Mouse (Mus musculus) urinary bladder, adult 18-20 months (tissue): Measurements from ENCODE around the gene Nthl1.

Experiments
- DNase-seq, 2 experiments: peaks; one replicate each; pipeline ENCODE4 v3.0.0; 2022; ENCODE audit warnings: low spot score in 2 of 2, mixed read lengths in 2 of 2

Nthl1 gene

GRCm38 (mm10) chr17:24628646-24629045, 3.8 kb upstream of the Nthl1 start:
- peak in 1 of 2 experiments; percentile 76 for DNase-seq

DNA sequence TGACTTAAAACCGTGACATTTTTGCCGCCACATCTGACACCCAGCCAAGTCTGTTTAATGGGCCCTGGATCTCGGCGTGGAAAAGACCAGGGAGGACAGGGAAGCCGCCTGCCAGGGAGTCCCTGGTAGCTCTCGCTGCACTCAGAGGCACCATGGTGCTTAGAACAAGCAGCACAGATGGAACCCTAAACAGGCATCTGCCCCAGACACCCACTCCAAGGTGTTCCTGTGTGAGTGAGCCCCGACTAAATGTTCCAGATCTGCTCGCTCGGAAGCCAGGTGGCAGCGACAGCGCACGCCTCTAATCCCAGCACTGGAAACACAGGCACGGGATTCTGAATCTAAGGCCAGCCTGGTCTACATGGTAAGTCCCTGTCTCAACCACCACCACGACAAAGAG, 2.4 kb upstream of the Nthl1 start:
- DNase-seq, result no peak

- peak; percentile 39 to 55 for DNase-seq
Observed at GRCm38 (mm10) chr17:24632813-24633449, 451 bp downstream of the Nthl1 start.

- DNase-seq, result no peak
Observed at GRCm38 (mm10) chr17:24633831-24634230, 1.4 kb downstream of the Nthl1 start.

DNA sequence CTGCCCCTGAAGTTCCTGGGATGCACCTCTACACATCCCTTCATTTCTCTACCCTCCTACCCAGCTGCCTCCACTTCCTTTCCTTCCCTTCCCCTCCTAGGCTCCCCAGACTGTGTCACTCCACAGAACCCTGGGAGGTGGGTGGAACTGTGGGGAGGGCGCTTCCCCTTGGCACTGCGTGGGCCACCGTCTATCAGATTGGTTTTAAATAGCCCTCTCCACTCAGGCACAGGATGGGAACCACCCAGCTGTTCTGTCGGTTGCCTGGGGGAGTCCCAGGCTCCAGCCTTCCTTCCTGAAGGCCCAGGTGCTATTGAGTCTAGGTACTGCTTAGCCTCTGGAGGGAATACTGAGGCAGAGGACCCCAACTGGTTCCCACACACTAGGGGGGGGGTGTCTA, 2.5 kb downstream of the Nthl1 start:
- no peak for DNase-seq

DNA sequence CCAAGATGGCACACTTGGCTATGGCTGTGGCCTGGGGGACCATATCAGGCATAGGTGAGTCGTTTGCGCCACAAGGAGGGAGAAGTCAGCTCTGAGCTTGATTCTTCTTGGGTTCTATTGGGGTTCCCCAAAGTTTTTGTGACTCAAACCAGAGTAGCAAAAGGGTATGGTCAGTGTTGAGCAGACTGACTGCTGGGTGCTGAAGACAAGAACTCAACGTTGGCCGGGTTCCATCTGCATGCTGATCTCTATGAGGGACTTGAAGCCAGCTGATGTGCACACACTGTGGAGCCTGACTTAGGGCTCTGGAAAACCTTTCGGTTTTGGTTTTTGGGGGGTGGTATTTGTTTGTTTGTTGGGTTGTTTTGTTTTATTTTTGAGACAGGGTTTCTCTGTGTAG, 3.2 kb downstream of the Nthl1 start:
- DNase-seq, result no peak

DNA sequence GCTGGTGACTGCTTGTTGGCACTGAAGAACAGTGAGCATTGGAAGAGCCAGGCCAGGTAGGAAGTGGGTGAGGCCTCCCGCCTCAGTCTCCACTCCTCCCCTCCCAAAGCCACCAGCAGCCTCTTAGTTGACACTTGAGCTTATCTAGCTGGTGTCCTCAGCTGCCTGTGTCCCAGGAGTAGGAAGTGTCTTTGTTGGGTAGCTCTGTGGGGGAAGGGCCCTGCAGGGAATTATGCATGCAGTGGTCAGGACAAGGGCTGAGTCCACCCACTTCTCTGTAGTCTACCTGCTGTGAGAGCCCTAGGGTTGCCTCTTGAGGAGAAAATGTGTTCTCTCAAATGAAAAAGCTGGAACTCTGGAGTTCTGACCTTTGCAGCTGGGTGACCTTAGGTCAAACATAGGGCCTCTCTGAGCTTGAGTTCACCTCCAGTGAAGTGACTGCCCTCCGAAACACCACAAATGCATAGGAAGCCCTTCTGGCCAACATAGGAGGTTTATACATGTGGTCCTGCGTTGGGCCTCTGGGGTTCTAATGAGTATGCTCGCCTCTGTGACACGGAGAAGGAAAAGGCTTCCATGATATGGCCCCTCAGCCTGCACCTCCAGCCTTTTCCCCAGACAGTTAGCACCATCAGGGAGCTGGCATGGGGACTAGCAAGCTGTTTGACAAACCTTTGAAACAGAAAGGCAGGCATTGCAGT, 4.5 kb downstream of the Nthl1 start:
- no peak for DNase-seq

- DNase-seq, result no peak
Observed at GRCm38 (mm10) chr17:24638214-24638613, 5.7 kb downstream of the Nthl1 start.

DNA sequence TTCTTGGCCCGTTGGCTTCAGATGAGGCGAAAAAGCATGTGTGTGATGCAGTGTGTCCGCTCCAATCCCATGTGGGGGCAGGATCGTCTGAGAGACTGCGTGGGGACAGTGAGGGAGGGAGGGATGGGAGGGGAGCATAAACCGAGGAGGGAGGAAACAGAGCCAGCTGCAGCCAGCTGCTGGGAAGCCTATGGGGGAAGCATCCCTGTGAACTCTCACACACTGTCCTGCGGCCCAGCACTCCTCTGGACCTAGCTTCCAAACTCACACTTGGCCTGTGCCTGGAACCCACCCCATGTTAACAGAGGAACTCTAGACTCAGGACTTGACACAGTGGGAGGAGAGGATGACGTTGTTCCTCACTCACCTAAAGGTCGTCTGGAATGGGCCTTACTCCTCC, 6.4 kb downstream of the Nthl1 start:
- DNase-seq, result peak in 1 of 2 experiments; percentile 59

GRCm38 (mm10) chr17:24639571-24639988, 7.1 kb downstream of the Nthl1 start:
- no peak for DNase-seq

DNA sequence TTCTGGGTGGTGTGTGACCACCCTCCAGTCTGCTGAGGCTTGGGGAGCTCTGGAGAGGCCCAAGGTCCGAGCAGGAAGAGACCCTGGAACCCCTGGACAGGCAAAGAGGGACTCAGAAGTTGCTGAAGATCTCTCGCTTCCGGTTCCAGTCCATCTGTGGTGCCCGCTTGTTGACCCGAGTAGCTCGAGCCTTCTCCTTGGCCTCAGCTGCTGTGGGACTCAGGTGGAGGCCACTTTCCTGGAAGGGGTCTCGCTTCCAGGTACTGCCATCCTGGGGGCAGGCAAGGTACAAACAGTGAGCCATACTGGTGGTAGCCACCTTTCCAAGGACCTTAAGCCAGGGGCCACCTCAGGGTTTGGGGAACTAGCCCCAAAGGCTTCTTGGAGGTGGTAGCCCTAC, 7.6 kb downstream of the Nthl1 start:
- DNase-seq, result no peak

GRCm38 (mm10) chr17:24640581-24640980, 8.1 kb downstream of the Nthl1 start:
- DNase-seq, result no peak

GRCm38 (mm10) chr17:24641944-24642343, 9.5 kb downstream of the Nthl1 start:
- no peak for DNase-seq

- DNase-seq, result no peak
Observed at GRCm38 (mm10) chr17:24642791-24643343, 10.4 kb downstream of the Nthl1 start.

DNA sequence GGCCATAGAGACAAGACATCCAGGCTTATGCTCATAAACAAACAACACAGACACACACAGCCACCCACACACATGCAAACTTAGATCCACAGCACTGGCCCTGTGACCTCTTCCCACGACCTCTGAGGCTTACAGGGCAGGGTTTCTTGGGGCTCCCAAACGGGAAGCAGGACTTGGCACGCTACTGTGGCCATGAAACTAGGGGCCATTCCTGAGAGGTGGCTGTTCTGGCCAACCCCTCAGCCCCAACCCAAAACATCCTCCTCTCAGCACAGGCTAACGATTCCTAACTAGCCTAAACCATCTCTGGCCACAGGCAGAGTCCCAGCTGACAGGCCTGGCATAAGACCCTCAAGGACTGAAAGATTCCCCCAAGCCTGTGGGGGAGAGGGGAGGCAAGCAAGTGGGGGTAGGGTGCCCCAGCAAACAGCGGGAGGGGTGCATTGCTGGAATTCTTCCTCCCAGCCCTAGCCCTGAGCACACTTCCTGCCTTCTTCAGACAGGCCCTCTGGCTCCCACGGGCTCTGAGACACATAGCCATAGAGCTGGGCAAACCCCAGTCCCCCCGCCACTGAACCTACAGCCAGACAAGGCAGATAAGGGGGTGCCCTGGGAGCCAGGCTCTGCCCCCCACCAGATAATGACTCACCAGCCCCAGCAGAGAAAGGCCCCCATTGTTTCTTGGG, 11.7 kb downstream of the Nthl1 start:
- DNase-seq, result no peak

GRCm38 (mm10) chr17:24644875-24645721, 12.6 kb downstream of the Nthl1 start:
- DNase-seq, result no peak

DNA sequence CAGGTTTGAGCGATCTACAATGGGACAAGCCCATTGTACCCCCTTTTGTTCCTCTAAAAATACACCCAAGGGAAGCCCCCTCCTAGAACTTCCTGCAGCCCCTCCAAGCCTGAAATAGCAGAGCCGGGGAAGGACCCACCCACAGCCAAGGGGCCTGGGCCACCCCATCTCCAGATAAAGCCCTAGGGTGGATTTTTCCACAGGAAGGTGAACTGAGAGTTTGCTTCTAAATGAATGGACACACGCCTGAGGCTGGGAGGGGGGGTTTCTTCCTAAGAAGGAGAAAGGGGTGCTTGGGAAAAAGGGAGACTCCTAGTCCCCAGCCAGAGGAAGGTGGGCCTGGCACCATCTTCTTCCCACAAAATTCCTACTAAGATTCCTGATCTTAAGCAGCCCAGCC, 13.4 kb downstream of the Nthl1 start:
- DNase-seq, result no peak

DNA sequence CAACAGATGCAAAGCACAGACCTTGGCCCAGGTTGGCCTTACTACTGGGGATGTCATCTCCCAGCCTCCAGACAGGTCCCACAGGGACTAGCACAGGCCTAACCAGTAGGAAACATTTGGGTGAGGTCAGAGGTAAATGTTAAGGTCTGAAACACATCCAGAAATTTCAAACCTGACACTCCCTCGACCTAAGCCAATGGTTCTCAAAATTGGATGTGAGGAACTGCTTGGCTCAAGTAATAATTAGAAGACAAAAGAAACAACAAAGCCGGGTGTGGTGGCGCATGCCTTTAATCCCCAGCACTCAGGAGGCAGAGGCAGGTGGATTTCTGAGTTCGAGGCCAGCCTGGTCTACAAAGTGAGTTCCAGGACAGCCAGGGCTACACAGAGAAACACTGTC, 13.9 kb downstream of the Nthl1 start:
- no peak for DNase-seq

GRCm38 (mm10) chr17:24647493-24647892, 15.0 kb downstream of the Nthl1 start:
- DNase-seq, result no peak

DNA sequence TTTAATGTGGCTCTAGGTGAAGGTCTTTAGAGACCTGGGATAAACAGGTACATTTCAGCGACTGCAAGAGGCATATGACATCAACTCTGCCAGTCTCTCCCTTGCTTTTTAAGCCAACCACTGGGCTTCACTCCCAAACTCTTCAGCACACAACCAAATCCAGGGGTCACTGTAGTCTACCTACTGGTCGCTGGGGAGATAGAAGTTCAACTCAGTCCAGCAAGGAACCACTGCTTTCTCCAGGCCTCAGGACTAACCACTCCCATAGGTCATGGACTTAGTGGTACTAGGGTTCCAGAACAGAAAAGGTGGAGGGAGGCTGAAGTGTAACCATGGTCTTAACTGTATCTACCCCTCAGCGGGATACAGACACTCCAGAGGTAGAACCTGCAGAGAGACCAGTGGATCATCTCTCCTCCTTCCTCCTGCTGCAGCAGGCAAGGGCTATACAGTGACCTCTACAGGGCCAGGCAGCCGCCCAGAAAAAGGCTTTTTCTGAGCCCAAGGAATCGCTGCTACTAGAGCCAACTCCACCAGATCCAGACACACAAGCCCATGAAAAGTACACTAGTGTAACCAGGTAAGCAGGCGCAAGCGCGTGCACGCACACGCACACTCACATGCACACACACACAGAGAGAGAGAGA, 16.4 kb downstream of the Nthl1 start:
- DNase-seq, result no peak

- peak in 1 of 2 experiments; percentile 63 for DNase-seq
Observed at GRCm38 (mm10) chr17:24649581-24650069, 17.1 kb downstream of the Nthl1 start.
